Mouse (Mus musculus) layer of hippocampus, adult 9-10 months (tissue): Measurements from ENCODE around the gene Jph4.
A peak's percentile ranks its signal among the peaks of the same experiment; 100 is the strongest.

Source experiments
- DNase-seq: peaks from one replicate; pipeline ENCODE4 v3.0.0; 2022; ENCODE audit warnings: low spot score

The Jph4 gene

GRCm38 (mm10) chr14:55094704-55095231, 22.0 kb downstream of the Jph4 start, which contains the start of gene Thtpa:
TSS of gene Thtpa (plus strand) at chr14:55094784.
- no peak for DNase-seq

- no peak for DNase-seq
Observed at GRCm38 (mm10) chr14:55093927-55094326, 22.8 kb downstream of the Jph4 start.

- peak; percentile 95 for DNase-seq
Observed at GRCm38 (mm10) chr14:55092011-55092577, 24.6 kb downstream of the Jph4 start, which contains the start of gene Zfhx2. TSS of gene Zfhx2 (minus strand) at chr14:55092324.

GRCm38 (mm10) chr14:55091209-55091865, 25.4 kb downstream of the Jph4 start:
- DNase-seq, result no peak

- no peak for DNase-seq
Observed at GRCm38 (mm10) chr14:55089199-55089947, 27.4 kb downstream of the Jph4 start.

GRCm38 (mm10) chr14:55086009-55086514, 30.7 kb downstream of the Jph4 start:
- DNase-seq, result no peak

GRCm38 (mm10) chr14:55085324-55086008, 31.3 kb downstream of the Jph4 start:
- DNase-seq, result no peak

GRCm38 (mm10) chr14:55083481-55083880, 33.3 kb downstream of the Jph4 start:
- no peak for DNase-seq

GRCm38 (mm10) chr14:55081105-55081504, 35.6 kb downstream of the Jph4 start:
- DNase-seq, result no peak

GRCm38 (mm10) chr14:55079214-55079970, 37.3 kb downstream of the Jph4 start:
- DNase-seq, result no peak

GRCm38 (mm10) chr14:55078366-55078989, 38.3 kb downstream of the Jph4 start:
- no peak for DNase-seq

GRCm38 (mm10) chr14:55077481-55078365, 39.0 kb downstream of the Jph4 start:
- DNase-seq, result no peak

- no peak for DNase-seq
Observed at GRCm38 (mm10) chr14:55076956-55077355, 39.8 kb downstream of the Jph4 start.

- no peak for DNase-seq
Observed at GRCm38 (mm10) chr14:55076224-55076623, 40.5 kb downstream of the Jph4 start.

- DNase-seq, result no peak
Observed at GRCm38 (mm10) chr14:55074416-55074815, 42.3 kb downstream of the Jph4 start.

- no peak for DNase-seq
Observed at GRCm38 (mm10) chr14:55071756-55072155, 45.0 kb downstream of the Jph4 start.

GRCm38 (mm10) chr14:55066042-55066441, 50.7 kb downstream of the Jph4 start:
- no peak for DNase-seq

GRCm38 (mm10) chr14:55065391-55065790, 51.3 kb downstream of the Jph4 start:
- no peak for DNase-seq

GRCm38 (mm10) chr14:55064481-55065370, 52.0 kb downstream of the Jph4 start:
- no peak for DNase-seq
